9 mouse cellular contexts compared by ENCODE assay signal in genomic region chr16:92694496-92695106, GRCm38 (mm10).
DNase-seq lines count a peak whose midpoint lies in the region; ATAC-seq lines count a peak whose summit lies in the region.
"Had no signal": no experiment of that assay in that cellular context is flagged by ENCODE, and none has a peak within 500 bp of the region (broad histone marks: within the 10 kb centered on the region; RNA-seq: fewer than 3 reads in every experiment).

No protein-coding gene starts in this region.

- H3K4me3 ChIP-seq in hindbrain, embryonic 13.5 days: peak overlapping the region; percentile 11; the same call in 1 of the 2 replicates

- no peak overlapping the region for H3K9ac ChIP-seq in hindbrain, embryonic 13.5 days
- H3K9ac ChIP-seq: hindbrain, embryonic 15.5 days had no signal

- H3K27ac ChIP-seq in hindbrain, embryonic 13.5 days: no peak overlapping the region
- H3K27ac ChIP-seq: hindbrain, embryonic 15.5 days had no signal

- no peak for ATAC-seq in hindbrain, embryonic 13.5 days (ENCODE audit: low FRiP score)

- WGBS in hindbrain, embryonic 13.5 days: 2% methylated on average over 16 of the region's 19 CpGs

- H3K4me2 ChIP-seq in hindbrain, embryonic 13.5 days: no peak overlapping the region

- no peaks in the 10 kb centered on the region for H3K9me3 ChIP-seq in hindbrain, embryonic 13.5 days
- H3K9me3 ChIP-seq: hindbrain, embryonic 15.5 days had no signal

- peak; percentile 51 for DNase-seq in embryo, embryonic 10.5 days (ENCODE audit: low spot score)
- no peak for DNase-seq in embryo, embryonic 10 days (ENCODE audit: low spot score)
- DNase-seq in kidney, postnatal 14 days: peak; percentile 13
- DNase-seq in kidney, postnatal 10 days: no peak
- peak; percentile 35 for DNase-seq in neural tube, embryonic 10.5 days (ENCODE audit: extremely low spot score, low spot score)
- DNase-seq in layer of hippocampus, adult 9-11 months: no peak
- no peak for DNase-seq in adrenal gland, postnatal 4 days (ENCODE audit: low spot score in 2 of 2)

- no peaks in the 10 kb centered on the region for H3K36me3 ChIP-seq in hindbrain, embryonic 13.5 days
- H3K36me3 ChIP-seq: hindbrain, embryonic 15.5 days had no signal

- H3K27me3 ChIP-seq in hindbrain, embryonic 13.5 days: peaks cover 97% of the 10 kb centered on the region

- H3K4me1 ChIP-seq in hindbrain, embryonic 13.5 days (replicated peaks): peaks cover 31% of the 10 kb centered on the region

Comparison
In these comparisons a context has a peak if more than half of its experiments do, and no peak if none do; other contexts are left out.
1. DNase-seq: peak in embryo, embryonic 10.5 days (single experiment), kidney, postnatal 14 days (single experiment) and neural tube, embryonic 10.5 days (single experiment); none in embryo, embryonic 10 days (single experiment), kidney, postnatal 10 days (single experiment), layer of hippocampus, adult 9-11 months (single experiment) and adrenal gland, postnatal 4 days (0 of 2).